Mouse (Mus musculus) stomach, postnatal 0 days (tissue): ENCODE results near the gene Col5a1.

ENCODE experiments used
- CTCF ChIP-seq: IDR thresholded peaks from 2 replicates; pipeline ENCODE4 v1.5.1; 2016; ENCODE audit warnings: antibody characterized with exemption, low read depth, mild to moderate bottlenecking, moderate library complexity
- EP300 ChIP-seq: optimal IDR thresholded peaks from 2 replicates; pipeline ENCODE3; 2016; ENCODE audit warnings: antibody characterized with exemption

DNA sequence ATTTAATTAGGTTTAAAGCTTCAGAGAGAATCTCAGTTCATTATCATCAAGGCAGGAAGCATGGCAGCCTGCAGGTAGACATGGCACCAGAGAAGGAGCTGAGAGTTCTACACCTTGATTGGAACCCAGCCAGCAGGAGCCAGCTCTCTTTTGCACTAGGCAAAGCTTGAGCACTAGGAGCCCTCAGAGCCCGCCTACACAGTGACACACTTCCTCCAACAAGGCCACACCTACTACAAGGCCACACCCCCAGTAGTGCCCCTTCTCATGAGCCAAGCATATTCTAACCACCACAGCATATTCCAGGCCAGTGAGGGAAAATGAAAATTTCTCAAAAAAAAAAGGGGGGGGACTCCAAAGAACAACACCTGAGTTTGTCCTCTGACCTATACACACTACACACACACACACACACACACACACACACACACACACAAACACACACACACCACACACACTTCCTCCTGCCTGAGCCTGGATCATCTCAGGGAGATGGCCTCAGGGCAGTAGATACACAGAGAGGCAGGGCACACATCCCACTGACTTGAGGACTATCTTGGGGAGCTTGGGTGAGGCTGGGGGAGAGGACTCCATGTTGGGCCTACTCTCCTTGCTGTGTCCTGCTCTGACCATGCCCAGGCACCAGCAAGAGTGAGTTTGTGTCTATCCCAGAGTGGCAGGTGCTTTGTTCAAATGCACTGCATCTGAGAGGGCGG lies 181.8 kb downstream of the Col5a1 start:
- TF ChIP-seq CTCF (no peak), EP300 (no peak)
